Mouse (Mus musculus): ENCODE results near the gene Glb1l. TPM values are rescaled to one million over a fixed set of nuclear protein-coding genes. Genes with fewer than 3 reads are reported as not detected.

Gene Glb1l
- polyA plus RNA-seq, 1 experiment: 6.3 TPM

GRCm38 (mm10) chr1:75159540-75160255, 50.9 kb downstream of the Glb1l start:
- Histone ChIP-seq H3K27ac (replicated peaks; ENCODE audit: low read depth, low read length) (no peak overlapping the region), H3K4me3 (ENCODE audit: insufficient read depth, low read depth, low read length) (no peak overlapping the region), H3K4me1 (ENCODE audit: control insufficient read depth, insufficient read depth, insufficient read length, low read length) (no peaks in the 10 kb centered on the region)

- Histone ChIP-seq H3K4me1 (ENCODE audit: control insufficient read depth, insufficient read depth, insufficient read length, low read length) (no peaks in the 10 kb centered on the region), H3K4me3 (ENCODE audit: insufficient read depth, low read depth, low read length) (no peak overlapping the region), H3K27ac (replicated peaks; ENCODE audit: low read depth, low read length) (no peak overlapping the region)
These were observed 51.6 kb downstream of the Glb1l start for GRCm38 (mm10) chr1:75158990-75159389.

GRCm38 (mm10) chr1:75155837-75156236, 54.8 kb downstream of the Glb1l start:
- no peak overlapping the region for H3K27ac ChIP-seq (replicated peaks; ENCODE audit: low read depth, low read length)
- no peak overlapping the region for H3K4me3 ChIP-seq (ENCODE audit: insufficient read depth, low read depth, low read length)
- H3K4me1 ChIP-seq (ENCODE audit: control insufficient read depth, insufficient read depth, insufficient read length, low read length): no peaks in the 10 kb centered on the region

GRCm38 (mm10) chr1:75148727-75149126, 61.9 kb downstream of the Glb1l start:
- Histone ChIP-seq H3K4me1 (ENCODE audit: control insufficient read depth, insufficient read depth, insufficient read length, low read length) (no peaks in the 10 kb centered on the region), H3K27ac (replicated peaks; ENCODE audit: low read depth, low read length) (no peak overlapping the region), H3K4me3 (ENCODE audit: insufficient read depth, low read depth, low read length) (no peak overlapping the region)

Other genes starting within 250 kb of the Glb1l start
- gene Nhej1, start 85.6 kb downstream of the Glb1l start, polyA plus RNA-seq (2012; ENCODE audit: insufficient read depth, insufficient read length, missing spikeins): 7.3 and 8.2 TPM in 2 replicates
- gene Slc23a3, start 76.9 kb downstream of the Glb1l start, polyA plus RNA-seq (2012; ENCODE audit: insufficient read depth, insufficient read length, missing spikeins): not detected in 2 replicates
- gene Cnppd1, start 68.1 kb downstream of the Glb1l start, polyA plus RNA-seq (2012; ENCODE audit: insufficient read depth, insufficient read length, missing spikeins): 15.2 and 16.4 TPM in 2 replicates
- 30.7 and 39.4 TPM in 2 replicates for gene Retreg2, start 68.0 kb downstream of the Glb1l start, polyA plus RNA-seq (2012; ENCODE audit: insufficient read depth, insufficient read length, missing spikeins)
- 15.2 and 21.5 TPM in 2 replicates for gene Zfand2b, start 42.2 kb downstream of the Glb1l start, polyA plus RNA-seq (2012; ENCODE audit: insufficient read depth, insufficient read length, missing spikeins)
- gene Abcb6, start 30.4 kb downstream of the Glb1l start, polyA plus RNA-seq (2012; ENCODE audit: insufficient read depth, insufficient read length, missing spikeins): 17.8 and 28.8 TPM in 2 replicates
- gene Ankzf1, start 18.7 kb downstream of the Glb1l start, polyA plus RNA-seq (2012; ENCODE audit: insufficient read depth, insufficient read length, missing spikeins): 3.6 and 7.0 TPM in 2 replicates
- 13.6 and 21.0 TPM in 2 replicates for gene Atg9a, start 18.6 kb downstream of the Glb1l start, polyA plus RNA-seq (2012; ENCODE audit: insufficient read depth, insufficient read length, missing spikeins)
- gene Stk16, start within 50 bp of the Glb1l start, polyA plus RNA-seq (2012; ENCODE audit: insufficient read depth, insufficient read length, missing spikeins): 44.0 and 60.2 TPM in 2 replicates
- 78.7 and 108 TPM in 2 replicates for gene Tuba4a, start 9.1 kb upstream of the Glb1l start, polyA plus RNA-seq (2012; ENCODE audit: insufficient read depth, insufficient read length, missing spikeins)
- gene A630095N17Rik, start 21.3 kb upstream of the Glb1l start, polyA plus RNA-seq (2012; ENCODE audit: insufficient read depth, insufficient read length, missing spikeins): not detected in 2 replicates
- 39.6 and 65.4 TPM in 2 replicates for gene Dnajb2, start 25.6 kb upstream of the Glb1l start, polyA plus RNA-seq (2012; ENCODE audit: insufficient read depth, insufficient read length, missing spikeins)
- gene Ptprn, start 53.7 kb upstream of the Glb1l start, polyA plus RNA-seq (2012; ENCODE audit: insufficient read depth, insufficient read length, missing spikeins): not detected in 2 replicates
- gene Resp18, start 67.6 kb upstream of the Glb1l start, polyA plus RNA-seq (2012; ENCODE audit: insufficient read depth, insufficient read length, missing spikeins): not detected in 2 replicates
- 72.6 and 86.4 TPM in 2 replicates for gene Dnpep, start 107.2 kb upstream of the Glb1l start, polyA plus RNA-seq (2012; ENCODE audit: insufficient read depth, insufficient read length, missing spikeins)
- gene Des, start 149.5 kb upstream of the Glb1l start, polyA plus RNA-seq (2012; ENCODE audit: insufficient read depth, insufficient read length, missing spikeins): 68.8 and 75.5 TPM in 2 replicates
- 5.7 and 11.3 TPM in 2 replicates for gene Speg, start 164.5 kb upstream of the Glb1l start, polyA plus RNA-seq (2012; ENCODE audit: insufficient read depth, insufficient read length, missing spikeins)
- gene Gmppa, start 225.1 kb upstream of the Glb1l start, polyA plus RNA-seq (2012; ENCODE audit: insufficient read depth, insufficient read length, missing spikeins): 31.6 and 47.1 TPM in 2 replicates
- not detected in 2 replicates for gene Asic4, start 239.6 kb upstream of the Glb1l start, polyA plus RNA-seq (2012; ENCODE audit: insufficient read depth, insufficient read length, missing spikeins)